In genomic region chr19:57956459-57956858, GRCm38 (mm10) we compare ENCODE assay signal across 23 mouse cellular contexts.
"Had no signal": no experiment of that assay in that cellular context is flagged by ENCODE, and none has a peak within 500 bp of the region (broad histone marks: within the 10 kb centered on the region; RNA-seq: fewer than 3 reads in every experiment).

No protein-coding gene starts in this region.

- H3K9me3 ChIP-seq: heart, embryonic 12.5 days; hindbrain, embryonic 13.5 days; hindbrain, embryonic 15.5 days; kidney, embryonic 15.5 days; limb, embryonic 13.5 days; limb, embryonic 15.5 days; liver, embryonic 12.5 days had no signal

- H3K4me3 ChIP-seq: heart, adult 2 months; heart, embryonic 12.5 days; hindbrain, embryonic 13.5 days; hindbrain, embryonic 15.5 days; kidney, embryonic 15.5 days; layer of hippocampus, adult 2 months; limb, embryonic 13.5 days; limb, embryonic 15.5 days; liver, embryonic 12.5 days had no signal

- H3K36me3 ChIP-seq: heart, embryonic 12.5 days; hindbrain, embryonic 13.5 days; hindbrain, embryonic 15.5 days; kidney, embryonic 15.5 days; limb, embryonic 13.5 days; limb, embryonic 15.5 days; liver, embryonic 12.5 days had no signal

- H3K27me3 ChIP-seq: heart, embryonic 12.5 days; hindbrain, embryonic 13.5 days; hindbrain, embryonic 15.5 days; kidney, embryonic 15.5 days; limb, embryonic 13.5 days; limb, embryonic 15.5 days; liver, embryonic 12.5 days had no signal

- H3K9ac ChIP-seq: heart, embryonic 12.5 days; hindbrain, embryonic 13.5 days; hindbrain, embryonic 15.5 days; kidney, embryonic 15.5 days; limb, embryonic 13.5 days; limb, embryonic 15.5 days; liver, embryonic 12.5 days; liver, embryonic 14.5 days had no signal

- DNase-seq: gastrocnemius, postnatal 14 days; gastrocnemius, postnatal 36 days; heart, adult 2 months; heart, postnatal 10 days; heart, postnatal 36 days; kidney, adult 11 months; kidney, adult 2 months; kidney, adult 9 months; kidney, postnatal 10 days; kidney, postnatal 25 days; kidney, postnatal 4 days; layer of hippocampus, postnatal 36 days; left cerebral cortex, postnatal 4 days had no signal

- H3K27ac ChIP-seq: heart, adult 2 months; hindbrain, embryonic 13.5 days; hindbrain, embryonic 15.5 days; hindbrain, postnatal 0 days; kidney, embryonic 15.5 days; layer of hippocampus, adult 2 months; limb, embryonic 13.5 days; limb, embryonic 15.5 days; liver, embryonic 12.5 days; liver, embryonic 14.5 days had no signal

- H3K4me1 ChIP-seq: hindbrain, embryonic 15.5 days; kidney, embryonic 15.5 days; limb, embryonic 13.5 days; limb, embryonic 15.5 days had no signal
